Mouse (Mus musculus): ENCODE results near the gene Rnf150. TPM values are rescaled to one million over a fixed set of nuclear protein-coding genes. Genes with fewer than 3 reads are reported as not detected.

Gene Rnf150
- polyA plus RNA-seq, 1 experiment from 2014 or later = 1.7 TPM

GRCm38 (mm10) chr8:82846730-82847129 is 16.4 kb upstream of the Rnf150 start:
- H3K4me1 ChIP-seq (ENCODE audit: control insufficient read depth, insufficient read depth, low read length) = no peaks in the 10 kb centered on the region

GRCm38 (mm10) chr8:82858541-82859342 is 4.4 kb upstream of the Rnf150 start:
- H3K9me3 ChIP-seq (ENCODE audit: control insufficient read depth, low read length) = no peaks in the 10 kb centered on the region
- WGBS = 81% methylated on average over 9 of the region's 9 CpGs
- no peak for ATAC-seq (ENCODE audit: insufficient read depth, low FRiP score, low TSS enrichment)

More at GRCm38 (mm10) chr8:82846730-82847129, 16.4 kb upstream of the Rnf150 start:
- no peak overlapping the region for H3K4me3 ChIP-seq (ENCODE audit: low read depth, low read length)
- no peaks in the 10 kb centered on the region for H3K36me3 ChIP-seq (ENCODE audit: control insufficient read depth, insufficient read depth, low read length)
- ATAC-seq (ENCODE audit: insufficient read depth, low FRiP score, low TSS enrichment) = no peak
- no peak for DNase-seq (ENCODE audit: low spot score)
- no peak overlapping the region for H3K4me2 ChIP-seq (ENCODE audit: low read depth)
- H3K9ac ChIP-seq (ENCODE audit: low read length) = no peak overlapping the region
- no peaks in the 10 kb centered on the region for H3K27me3 ChIP-seq (ENCODE audit: control insufficient read depth, insufficient read depth, low read length)
- H3K9me3 ChIP-seq (ENCODE audit: control insufficient read depth, low read length) = no peaks in the 10 kb centered on the region
- WGBS = 89% methylated on average over 4 of the region's 4 CpGs
- H3K27ac ChIP-seq (ENCODE audit: low read depth, low read length) = no peak overlapping the region

GRCm38 (mm10) chr8:82859343-82859620 is 3.9 kb upstream of the Rnf150 start:
- H3K4me3 ChIP-seq (ENCODE audit: low read depth, low read length) = no peak overlapping the region
- H3K4me1 ChIP-seq (ENCODE audit: control insufficient read depth, insufficient read depth, low read length) = no peaks in the 10 kb centered on the region
- no peak overlapping the region for H3K9ac ChIP-seq (ENCODE audit: low read length)
- H3K27me3 ChIP-seq (ENCODE audit: control insufficient read depth, insufficient read depth, low read length) = no peaks in the 10 kb centered on the region
- no peaks in the 10 kb centered on the region for H3K9me3 ChIP-seq (ENCODE audit: control insufficient read depth, low read length)
- no peak overlapping the region for H3K27ac ChIP-seq (ENCODE audit: low read depth, low read length)
- no peaks in the 10 kb centered on the region for H3K36me3 ChIP-seq (ENCODE audit: control insufficient read depth, insufficient read depth, low read length)
- 85% methylated on average over 2 of the region's 2 CpGs for WGBS
- no peak for ATAC-seq (ENCODE audit: insufficient read depth, low FRiP score, low TSS enrichment)
- no peak for DNase-seq (ENCODE audit: low spot score)
- no peak overlapping the region for H3K4me2 ChIP-seq (ENCODE audit: low read depth)

More at GRCm38 (mm10) chr8:82858541-82859342, 4.4 kb upstream of the Rnf150 start:
- Histone ChIP-seq H3K27me3 (ENCODE audit: control insufficient read depth, insufficient read depth, low read length) (no peaks in the 10 kb centered on the region), H3K36me3 (ENCODE audit: control insufficient read depth, insufficient read depth, low read length) (no peaks in the 10 kb centered on the region), H3K27ac (ENCODE audit: low read depth, low read length) (no peak overlapping the region), H3K4me3 (ENCODE audit: low read depth, low read length) (no peak overlapping the region), H3K4me1 (ENCODE audit: control insufficient read depth, insufficient read depth, low read length) (no peaks in the 10 kb centered on the region), H3K4me2 (ENCODE audit: low read depth) (no peak overlapping the region), H3K9ac (ENCODE audit: low read length) (no peak overlapping the region)
- no peak for DNase-seq (ENCODE audit: low spot score)

GRCm38 (mm10) chr8:82863745-82864520 is 777 bp downstream of the Rnf150 start:
- no peaks in the 10 kb centered on the region for H3K36me3 ChIP-seq (ENCODE audit: control insufficient read depth, insufficient read depth, low read length)
- peak; percentile 74 for ATAC-seq (ENCODE audit: insufficient read depth, low FRiP score, low TSS enrichment)
- WGBS = under 1% methylated on average over 65 of the region's 80 CpGs
- peak overlapping the region; percentile 80 for H3K4me3 ChIP-seq (ENCODE audit: low read depth, low read length)
- peak overlapping the region; percentile 84 for H3K4me2 ChIP-seq (ENCODE audit: low read depth)
- peak; percentile 64 for DNase-seq (ENCODE audit: low spot score)
- peak overlapping the region; percentile 74 for H3K9ac ChIP-seq (ENCODE audit: low read length)
- no peaks in the 10 kb centered on the region for H3K9me3 ChIP-seq (ENCODE audit: control insufficient read depth, low read length)
- H3K27me3 ChIP-seq (ENCODE audit: control insufficient read depth, insufficient read depth, low read length) = no peaks in the 10 kb centered on the region
- peaks cover 8% of the 10 kb centered on the region; the same call in 1 of the 2 replicates for H3K4me1 ChIP-seq (ENCODE audit: control insufficient read depth, insufficient read depth, low read length)
- H3K27ac ChIP-seq (ENCODE audit: low read depth, low read length) = peak overlapping the region; percentile 70

GRCm38 (mm10) chr8:82864521-82864818 is 1.3 kb downstream of the Rnf150 start:
- Histone ChIP-seq H3K9me3 (ENCODE audit: control insufficient read depth, low read length) (no peaks in the 10 kb centered on the region), H3K4me2 (ENCODE audit: low read depth) (peak overlapping the region; percentile 84), H3K4me1 (ENCODE audit: control insufficient read depth, insufficient read depth, low read length) (peaks cover 8% of the 10 kb centered on the region; the same call in 1 of the 2 replicates), H3K27ac (ENCODE audit: low read depth, low read length) (no peak overlapping the region), H3K36me3 (ENCODE audit: control insufficient read depth, insufficient read depth, low read length) (no peaks in the 10 kb centered on the region), H3K9ac (ENCODE audit: low read length) (peak overlapping the region; percentile 74), H3K4me3 (ENCODE audit: low read depth, low read length) (peak overlapping the region; percentile 80), H3K27me3 (ENCODE audit: control insufficient read depth, insufficient read depth, low read length) (no peaks in the 10 kb centered on the region)
- DNase-seq (ENCODE audit: low spot score) = no peak
- no peak; the same call in none of the 2 replicates for ATAC-seq (ENCODE audit: insufficient read depth, low FRiP score, low TSS enrichment)
- 3% methylated on average over 10 of the region's 10 CpGs for WGBS

GRCm38 (mm10) chr8:82865239-82865638 is 2.1 kb downstream of the Rnf150 start:
- DNase-seq (ENCODE audit: low spot score) = no peak
- no peak overlapping the region for H3K27ac ChIP-seq (ENCODE audit: low read depth, low read length)
- no peaks in the 10 kb centered on the region for H3K36me3 ChIP-seq (ENCODE audit: control insufficient read depth, insufficient read depth, low read length)
- no peak for ATAC-seq (ENCODE audit: insufficient read depth, low FRiP score, low TSS enrichment)
- no peaks in the 10 kb centered on the region for H3K27me3 ChIP-seq (ENCODE audit: control insufficient read depth, insufficient read depth, low read length)
- peak overlapping the region; percentile 84 for H3K4me2 ChIP-seq (ENCODE audit: low read depth)
- H3K4me1 ChIP-seq (ENCODE audit: control insufficient read depth, insufficient read depth, low read length) = peaks cover 8% of the 10 kb centered on the region; the same call in 1 of the 2 replicates
- no peak overlapping the region for H3K9ac ChIP-seq (ENCODE audit: low read length)
- WGBS = 60% methylated on average over 5 of the region's 5 CpGs
- no peaks in the 10 kb centered on the region for H3K9me3 ChIP-seq (ENCODE audit: control insufficient read depth, low read length)
- peak overlapping the region; percentile 80 for H3K4me3 ChIP-seq (ENCODE audit: low read depth, low read length)

GRCm38 (mm10) chr8:82866251-82866650 is 3.1 kb downstream of the Rnf150 start:
- H3K4me1 ChIP-seq (ENCODE audit: control insufficient read depth, insufficient read depth, low read length) = peaks cover 8% of the 10 kb centered on the region; the same call in 1 of the 2 replicates
- H3K4me3 ChIP-seq (ENCODE audit: low read depth, low read length) = no peak overlapping the region
- no peak for DNase-seq (ENCODE audit: low spot score)
- no peak overlapping the region for H3K4me2 ChIP-seq (ENCODE audit: low read depth)
- ATAC-seq (ENCODE audit: insufficient read depth, low FRiP score, low TSS enrichment) = no peak
- no peaks in the 10 kb centered on the region for H3K9me3 ChIP-seq (ENCODE audit: control insufficient read depth, low read length)
- H3K9ac ChIP-seq (ENCODE audit: low read length) = no peak overlapping the region
- 79% methylated on average over 1 of the region's 1 CpGs for WGBS
- no peaks in the 10 kb centered on the region for H3K27me3 ChIP-seq (ENCODE audit: control insufficient read depth, insufficient read depth, low read length)
- H3K36me3 ChIP-seq (ENCODE audit: control insufficient read depth, insufficient read depth, low read length) = no peaks in the 10 kb centered on the region
- H3K27ac ChIP-seq (ENCODE audit: low read depth, low read length) = no peak overlapping the region

GRCm38 (mm10) chr8:82870840-82871490 is 7.8 kb downstream of the Rnf150 start:
- no peaks in the 10 kb centered on the region for H3K9me3 ChIP-seq (ENCODE audit: control insufficient read depth, low read length)
- no peaks in the 10 kb centered on the region for H3K36me3 ChIP-seq (ENCODE audit: control insufficient read depth, insufficient read depth, low read length)
- no peak overlapping the region for H3K9ac ChIP-seq (ENCODE audit: low read length)
- DNase-seq (ENCODE audit: low spot score) (no peak), ATAC-seq (ENCODE audit: insufficient read depth, low FRiP score, low TSS enrichment) (no peak)
- H3K4me2 ChIP-seq (ENCODE audit: low read depth) = no peak overlapping the region
- H3K4me1 ChIP-seq (ENCODE audit: control insufficient read depth, insufficient read depth, low read length) = no peaks in the 10 kb centered on the region
- 73% methylated on average over 4 of the region's 4 CpGs for WGBS
- no peaks in the 10 kb centered on the region for H3K27me3 ChIP-seq (ENCODE audit: control insufficient read depth, insufficient read depth, low read length)
- no peak overlapping the region for H3K4me3 ChIP-seq (ENCODE audit: low read depth, low read length)
- H3K27ac ChIP-seq (ENCODE audit: low read depth, low read length) = no peak overlapping the region
